Mouse (Mus musculus): ENCODE results near the gene Amy2a3.
"Not testable (repeated sequence)": the region's sequence is repeated elsewhere in the genome, so short reads cannot be mapped to it uniquely, and the experiment has no call there.

Amy2a3 gene

GRCm38 (mm10) chr3:113323952-113324351 lies at the start of gene Amy2a3:
Gene Amy2a3, minus strand, starts transcription at chr3:113324052.
- not testable (repeated sequence) for DNase-seq (ENCODE audit: low spot score)

- not testable (repeated sequence) for DNase-seq (ENCODE audit: low spot score)
Measured at GRCm38 (mm10) chr3:113356558-113356957, 32.7 kb upstream of the Amy2a3 start, which contains the start of gene Amy2a2. Gene Amy2a2, minus strand, starts transcription at chr3:113356658.

GRCm38 (mm10) chr3:113345484-113345883 lies 21.6 kb upstream of the Amy2a3 start:
- DNase-seq (ENCODE audit: low spot score) = not testable (repeated sequence)

DNA sequence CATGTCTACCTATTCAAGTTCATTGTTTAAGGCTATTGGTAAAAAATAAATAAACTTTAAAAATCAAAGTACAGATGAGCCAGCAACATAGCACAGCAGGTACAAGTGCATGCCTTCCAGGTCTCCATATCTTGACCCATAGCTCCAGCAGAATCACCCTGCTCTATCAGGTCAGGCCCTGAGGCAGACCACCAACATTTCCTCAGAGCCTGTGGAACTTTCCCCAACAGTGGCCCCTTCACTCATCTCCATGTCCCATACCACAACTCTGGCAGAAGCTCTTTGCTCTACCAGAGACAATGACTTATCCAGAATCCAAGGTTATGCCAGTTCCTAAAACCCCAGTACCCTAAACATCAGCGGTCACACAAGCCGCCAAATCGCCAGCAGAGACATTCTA lies 10.9 kb downstream of the Amy2a3 start:
- not testable (repeated sequence) for DNase-seq (ENCODE audit: low spot score)

- not testable (repeated sequence) for DNase-seq (ENCODE audit: low spot score)
Measured at GRCm38 (mm10) chr3:113291349-113291748, 32.5 kb downstream of the Amy2a3 start, which contains the start of gene Amy2a4. Gene Amy2a4, minus strand, starts transcription at chr3:113291449.

GRCm38 (mm10) chr3:113280285-113280684 lies 43.6 kb downstream of the Amy2a3 start:
- not testable (repeated sequence) for DNase-seq (ENCODE audit: low spot score)

GRCm38 (mm10) chr3:113279586-113279985 lies 44.3 kb downstream of the Amy2a3 start:
- not testable (repeated sequence) for DNase-seq (ENCODE audit: low spot score)
